Mouse (Mus musculus): ENCODE data around the gene Elp4.

GRCm38 (mm10) chr2:105873403-105873802 is 31.0 kb downstream of the Elp4 start:
- no peak for TF ChIP-seq CTCF (IDR thresholded peaks at IDR 0.05; ENCODE audit: insufficient read depth, low read depth, low read length)
- no peak for TF ChIP-seq POLR2A (IDR thresholded peaks at IDR 0.05; ENCODE audit: insufficient read depth, low read depth, low read length)
